Mouse (Mus musculus): Measurements from ENCODE around the gene Svop.

GRCm38 (mm10) chr5:114028111-114028510 lies 63.3 kb downstream of the Svop start:
- TF ChIP-seq EP300 (IDR thresholded peaks at IDR 0.05; ENCODE audit: low read depth) (no peak), CTCF (IDR thresholded peaks at IDR 0.05; ENCODE audit: low read depth) (no peak)
